Mouse (Mus musculus) Patski (cell line): Measurements from ENCODE around the gene Hspbap1. TPM values are rescaled to one million over a fixed set of nuclear protein-coding genes. Genes with fewer than 3 reads are reported as not detected.

Source experiments
- ATAC-seq: fragments of 100-300 bp; one replicate; pipeline ENCODE4 v1.8.0; 2021
- CTCF ChIA-PET: fragments of 350-600 bp; sonication (Branson Sonifier 250); formaldehyde crosslinking; loops from one replicate; lab custom pipeline; 2022; ENCODE audit warnings: inconsistent platforms; lab: Charles Lee
- POLR2A ChIA-PET: fragments of 350-600 bp; sonication (Branson Sonifier 250); formaldehyde crosslinking; loops from one replicate; lab custom pipeline; 2022; ENCODE audit warnings: antibody characterized with exemption, inconsistent platforms; lab: Charles Lee
- DNase-seq: peaks from one replicate; pipeline ENCODE4 v3.0.0-alpha.2; 2011; ENCODE audit warnings: low read depth, low spot score
- H3K27me3 ChIP-seq: fragments of 371-371 bp; one replicate; pipeline ENCODE4 v1.5.1; 2021
- CTCF ChIP-seq: fragments of 100-300 bp; IDR thresholded peaks from one replicate; pipeline ENCODE4 v1.5.1; 2021
- in situ Hi-C: fragments of 300-500 bp; cut with MboI; formaldehyde crosslinking; loops from 3 replicates; pipeline ENCODE4 v1.11.1; 2018; ENCODE audit warnings: low pct_unique_long_range_greater_than_20kb, mixed read lengths
- polyA plus RNA-seq: library from polyadenylated mRNA; unstranded; gene quantifications from one replicate; pipeline ENCODE4 v1.2.3, GENCODE M21; 2021

Hspbap1 gene
- polyA plus RNA-seq, 1 experiment from 2014 or later: 14.2 TPM

DNA sequence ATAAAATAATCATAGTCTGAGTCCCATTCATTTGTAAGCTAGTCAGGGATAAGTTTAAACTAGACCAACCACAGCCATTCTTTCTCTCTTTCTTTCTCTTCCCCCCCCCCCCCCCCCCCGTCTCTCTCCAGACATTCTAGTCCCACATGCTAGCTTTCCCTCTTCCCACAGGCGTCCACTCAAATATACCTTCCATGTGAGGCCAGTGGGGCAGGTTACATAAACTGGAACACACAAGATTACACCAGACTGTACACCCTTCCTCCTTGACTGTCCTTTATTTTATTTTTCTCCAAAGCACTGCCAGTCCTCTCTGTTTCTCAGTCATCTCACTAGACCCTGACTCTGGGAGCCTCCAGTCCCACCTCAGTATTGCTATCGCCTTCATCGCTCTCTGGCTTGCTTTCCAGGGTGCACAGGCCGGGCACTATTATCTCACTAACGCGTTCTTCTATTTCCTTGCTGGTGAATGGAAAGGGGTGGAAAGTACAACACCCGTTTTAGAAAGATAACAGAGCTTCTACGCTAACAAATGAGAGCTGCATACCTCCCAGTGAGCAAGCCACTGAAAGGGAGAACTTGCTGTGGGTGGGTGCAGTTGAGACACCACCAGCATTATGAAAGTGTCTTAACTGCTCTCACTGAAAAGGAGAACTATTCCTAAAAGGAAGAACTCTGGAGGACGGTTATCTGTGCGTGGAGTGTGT is 6.4 kb upstream of the Hspbap1 start:
- no peak for ATAC-seq
- H3K27me3 ChIP-seq: no peaks in the 10 kb centered on the region
- ChIA-PET POLR2A (no interaction called here), CTCF (no interaction called here)
- DNase-seq: no peak
- in situ Hi-C loops: no loop called here
- no peak for TF ChIP-seq CTCF

DNA sequence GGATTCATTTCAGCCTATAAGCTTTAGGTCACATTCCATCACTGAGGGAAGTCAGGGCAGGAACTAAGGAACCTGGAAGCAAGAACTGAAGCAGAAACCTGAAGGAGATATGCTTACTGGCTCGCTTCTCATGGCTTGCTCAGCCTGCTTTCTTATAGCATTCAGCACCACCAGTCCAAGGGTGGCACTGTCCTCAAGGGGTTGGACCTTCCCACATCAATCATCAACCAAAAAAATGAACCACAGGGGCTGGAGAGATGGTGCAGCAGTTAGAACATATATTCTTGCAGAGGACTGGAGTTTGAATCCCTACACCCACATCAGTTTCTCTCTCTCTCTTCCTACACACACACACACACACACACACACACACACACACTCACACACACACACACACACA is 5.2 kb upstream of the Hspbap1 start:
- ChIA-PET CTCF (no interaction called here), POLR2A (no interaction called here)
- H3K27me3 ChIP-seq: no peaks in the 10 kb centered on the region
- TF ChIP-seq CTCF: no peak
- no peak for ATAC-seq
- in situ Hi-C loops: loop anchor here (5.0 kb wide), 1 partner anchor 52 kb away; no protein-coding TSS in a partner anchor
- no peak for DNase-seq

DNA sequence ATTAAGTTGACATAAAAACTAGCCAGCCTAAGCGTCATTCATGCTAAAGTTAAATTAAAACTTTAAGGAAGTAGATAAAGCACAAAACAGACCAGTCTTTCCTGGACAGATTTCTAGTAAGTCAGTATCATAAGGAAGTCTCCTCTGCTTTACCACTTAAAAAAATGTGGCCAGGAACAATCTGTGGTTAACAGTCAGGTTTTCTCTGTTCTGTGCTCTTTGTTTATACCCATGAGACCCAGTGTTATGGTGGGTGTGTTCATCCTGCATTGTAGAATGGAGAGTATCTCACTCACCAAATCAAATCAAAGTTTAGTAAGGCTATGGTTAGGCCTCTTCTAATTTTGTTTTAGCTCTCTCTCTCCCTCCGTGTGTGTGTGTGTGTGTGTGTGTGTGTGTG is 4.7 kb upstream of the Hspbap1 start:
- CTCF ChIA-PET: no interaction called here
- TF ChIP-seq CTCF: no peak
- POLR2A ChIA-PET: no interaction called here
- in situ Hi-C loops: loop anchor here (5.0 kb wide), 1 partner anchor 52 kb away; no protein-coding TSS in a partner anchor
- H3K27me3 ChIP-seq: no peaks in the 10 kb centered on the region
- ATAC-seq (no peak), DNase-seq (no peak)

- in situ Hi-C loops: loop anchor here (5.0 kb wide), 1 partner anchor 51 kb away; no protein-coding TSS in a partner anchor
- no peak for DNase-seq
- no peak for ATAC-seq
- ChIA-PET CTCF (interaction anchor here (1.5 kb wide), 1 partner anchor 33 kb away, joined by 4 read pairs; no protein-coding TSS in a partner anchor), POLR2A (no interaction called here)
- H3K27me3 ChIP-seq: no peaks in the 10 kb centered on the region
- no peak for TF ChIP-seq CTCF
Observed at GRCm38 (mm10) chr16:35766366-35766765, 3.8 kb upstream of the Hspbap1 start.

GRCm38 (mm10) chr16:35768469-35768784 is 1.7 kb upstream of the Hspbap1 start:
- POLR2A ChIA-PET: no interaction called here
- no peaks in the 10 kb centered on the region for H3K27me3 ChIP-seq
- CTCF ChIA-PET: interaction anchor here (0.9 kb wide), 1 partner anchor 29 kb away, joined by 3 read pairs; no protein-coding TSS in a partner anchor
- ATAC-seq (no peak), DNase-seq (no peak)
- TF ChIP-seq CTCF: no peak
- in situ Hi-C loops: loop anchor here (5.0 kb wide), 1 partner anchor 49 kb away; no protein-coding TSS in a partner anchor

DNA sequence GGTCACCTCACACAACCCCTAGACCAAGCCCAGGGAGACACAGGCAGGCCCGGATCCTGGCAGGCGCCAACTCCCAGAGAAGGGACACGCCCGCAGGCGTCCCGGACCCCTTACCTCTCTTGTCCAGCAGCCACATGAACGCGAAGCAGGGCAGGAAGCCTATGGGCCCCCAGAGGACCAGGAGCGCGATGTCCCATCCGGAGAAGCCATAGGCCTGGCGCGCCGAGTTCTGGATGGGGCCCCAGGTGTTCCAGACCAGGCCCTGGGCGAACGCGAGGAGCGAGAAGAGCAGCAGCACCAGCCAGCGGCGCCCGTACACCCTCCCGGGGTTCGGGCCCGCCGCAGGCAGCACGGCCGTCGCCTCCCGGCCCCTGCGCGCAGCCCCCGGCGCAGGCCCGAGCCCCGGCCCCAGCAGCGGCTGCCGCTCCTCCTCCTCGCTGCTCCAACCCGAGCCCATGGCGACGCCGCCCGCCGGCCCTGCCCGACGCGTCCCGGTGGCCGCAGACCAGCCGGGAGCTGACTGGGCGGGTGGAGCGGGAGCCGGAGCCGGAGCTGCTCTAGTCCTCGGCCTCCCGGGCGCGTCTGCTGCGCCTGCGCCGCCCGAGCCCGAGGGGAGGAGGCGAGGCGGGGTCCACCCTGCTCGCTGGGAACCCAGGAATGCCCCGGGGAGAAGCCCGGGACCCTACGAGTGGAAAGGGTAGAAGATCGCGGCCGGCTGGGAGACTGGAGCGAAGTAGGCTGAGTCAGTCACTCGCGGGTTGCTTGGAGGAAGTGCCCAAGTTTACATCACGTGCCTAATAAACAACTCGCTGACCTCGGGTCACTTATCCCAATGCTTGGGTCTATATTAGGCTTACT is 1.2 kb upstream of the Hspbap1 start, which contains the start of gene Dirc2:
Gene Dirc2 (minus strand): TSS at position 572 of the 858 bp plus-strand sequence.
- POLR2A ChIA-PET: no interaction called here

DNA sequence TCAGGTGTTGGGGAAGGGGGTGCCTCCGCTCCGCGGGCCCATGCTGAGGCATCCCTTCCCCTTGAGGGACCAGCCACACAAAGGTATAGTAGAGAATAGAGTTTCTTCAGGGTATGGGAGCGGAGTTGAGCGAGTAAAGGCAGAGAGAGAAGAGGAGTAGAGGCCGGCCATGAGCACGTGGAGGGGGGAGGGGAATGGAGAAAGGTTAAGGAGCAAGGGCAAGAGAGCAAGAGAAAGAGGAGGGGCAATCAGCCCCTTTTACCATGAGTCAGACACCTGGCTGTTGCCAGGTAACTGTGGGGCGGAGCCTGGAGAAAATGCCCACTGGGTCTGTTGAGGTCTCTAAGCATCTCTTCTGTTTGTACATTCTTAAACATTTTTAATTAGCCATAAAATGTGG is 966 bp downstream of the Hspbap1 start:
- CTCF ChIA-PET: no interaction called here
- no peak for TF ChIP-seq CTCF
- ATAC-seq (no peak), DNase-seq (no peak)
- H3K27me3 ChIP-seq: no peaks in the 10 kb centered on the region
- in situ Hi-C loops: no loop called here
- POLR2A ChIA-PET: no interaction called here

More for the DNA sequence above, 1.2 kb upstream of the Hspbap1 start, which contains the start of gene Dirc2:
- in situ Hi-C loops: loop anchor here (5.0 kb wide), 1 partner anchor 48 kb away; no protein-coding TSS in a partner anchor
- CTCF ChIA-PET: interaction anchor here (0.9 kb wide), 1 partner anchor 29 kb away, joined by 3 read pairs; no protein-coding TSS in a partner anchor
- DNase-seq (peak; percentile 17), ATAC-seq (peak; percentile 74)
- no peaks in the 10 kb centered on the region for H3K27me3 ChIP-seq
- no peak for TF ChIP-seq CTCF

- no peak for TF ChIP-seq CTCF
- ChIA-PET POLR2A (no interaction called here), CTCF (no interaction called here)
- ATAC-seq: no peak
- no peaks in the 10 kb centered on the region for H3K27me3 ChIP-seq
- in situ Hi-C loops: no loop called here
- no peak for DNase-seq
Observed at GRCm38 (mm10) chr16:35771606-35772005, 1.4 kb downstream of the Hspbap1 start.

DNA sequence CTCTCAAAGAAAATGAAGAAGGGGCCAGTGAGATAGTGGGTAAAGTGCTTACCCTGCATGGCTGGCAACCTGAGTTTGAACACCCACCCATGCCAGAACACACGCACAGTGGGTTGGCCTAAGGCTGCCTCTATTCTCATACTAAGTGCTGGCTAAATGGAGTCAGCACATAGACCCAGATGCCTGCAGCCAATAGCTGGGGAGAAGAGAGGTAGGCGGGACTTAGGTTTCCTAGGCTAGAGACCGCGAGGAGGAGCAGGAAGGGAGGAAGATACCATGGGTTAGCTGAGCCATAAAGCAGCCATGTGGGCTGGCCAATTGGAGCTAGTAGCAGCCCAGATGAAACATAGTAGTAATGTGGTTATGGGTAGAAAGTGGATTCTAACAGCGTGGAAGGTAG is 2.4 kb downstream of the Hspbap1 start:
- no peaks in the 10 kb centered on the region for H3K27me3 ChIP-seq
- ChIA-PET POLR2A (no interaction called here), CTCF (no interaction called here)
- no peak for TF ChIP-seq CTCF
- in situ Hi-C loops: no loop called here
- ATAC-seq (no peak), DNase-seq (no peak)

GRCm38 (mm10) chr16:35775835-35776234 is 5.7 kb downstream of the Hspbap1 start:
- in situ Hi-C loops: no loop called here
- CTCF ChIA-PET: no interaction called here
- POLR2A ChIA-PET: no interaction called here
- H3K27me3 ChIP-seq: no peaks in the 10 kb centered on the region
- TF ChIP-seq CTCF: no peak
- no peak for ATAC-seq
- no peak for DNase-seq

DNA sequence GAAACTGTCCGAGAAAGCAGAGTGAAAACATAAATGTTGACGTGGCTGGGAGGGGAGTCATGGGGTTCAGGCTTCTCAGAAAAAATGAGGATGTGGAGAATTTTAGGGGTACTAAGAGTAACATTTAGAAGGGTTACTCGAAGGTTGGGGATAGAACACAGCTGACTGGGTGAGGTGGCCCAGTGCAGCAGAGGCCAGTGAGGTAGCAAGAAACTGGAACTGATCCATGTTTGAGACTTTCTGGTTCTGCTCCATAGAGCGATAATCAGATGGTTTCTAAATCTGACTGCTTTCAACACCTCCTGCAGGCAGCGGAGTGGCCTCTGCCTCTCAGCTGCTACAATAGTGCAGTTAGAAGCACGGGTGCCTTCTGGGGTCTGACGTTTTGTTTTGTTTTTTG is 6.6 kb downstream of the Hspbap1 start:
- TF ChIP-seq CTCF: no peak
- no peak for DNase-seq
- ATAC-seq: no peak
- no peaks in the 10 kb centered on the region for H3K27me3 ChIP-seq
- in situ Hi-C loops: no loop called here
- CTCF ChIA-PET: no interaction called here
- POLR2A ChIA-PET: no interaction called here
